Mouse (Mus musculus) spleen, adult 2 months (tissue): ENCODE data around the gene Clcn1. TPM values are rescaled to one million over a fixed set of nuclear protein-coding genes. Genes with fewer than 3 reads are reported as not detected.

Experiments used
- DNase-seq, 2 experiments: peaks; one replicate each; pipeline versions ENCODE4 v3.0.0 to v3.0.0-alpha.2; 2012 to 2021; ENCODE audit warnings: low spot score in 2 of 2, low read depth in 1 of 2
- H3K27ac ChIP-seq: fragments of 200-500 bp; 2 replicates; pipeline ENCODE4 v1.5.1; 2012; ENCODE audit warnings: low read length, inconsistent platforms; ENCODE audit not compliant: insufficient read depth
- H3K27me3 ChIP-seq: fragments of 200-500 bp; 2 replicates; pipeline ENCODE4 v1.6.1; 2012; ENCODE audit warnings: mild to moderate bottlenecking, moderate library complexity, low read length, inconsistent platforms; ENCODE audit not compliant: control insufficient read depth, insufficient read depth
- H3K36me3 ChIP-seq: fragments of 200-500 bp; 2 replicates; pipeline ENCODE4 v1.6.1; 2012; ENCODE audit warnings: mild to moderate bottlenecking, low read length, inconsistent platforms; ENCODE audit not compliant: control insufficient read depth, insufficient read depth
- H3K4me1 ChIP-seq: fragments of 200-500 bp; 2 replicates; pipeline ENCODE4 v1.6.1; 2011; ENCODE audit warnings: inconsistent platforms; ENCODE audit not compliant: control insufficient read depth, insufficient read depth, insufficient read length
- H3K4me3 ChIP-seq: fragments of 200-500 bp; 2 replicates; pipeline ENCODE4 v1.5.1; 2011; ENCODE audit warnings: mild to moderate bottlenecking, inconsistent platforms; ENCODE audit not compliant: insufficient read depth, insufficient read length; ENCODE audit errors: extremely low read depth
- CTCF ChIP-seq: fragments of 200-500 bp; IDR thresholded peaks from 2 replicates; pipeline ENCODE4 v1.5.1; 2011; ENCODE audit warnings: mild to moderate bottlenecking, inconsistent platforms; ENCODE audit not compliant: insufficient read depth, insufficient read length, insufficient replicate concordance; ENCODE audit errors: extremely low read depth
- POLR2A ChIP-seq: fragments of 200-500 bp; IDR thresholded peaks from 2 replicates; pipeline ENCODE4 v1.6.1; 2011; ENCODE audit warnings: low read depth, low read length, inconsistent platforms
- WGBS: fragments of 180-500 bp; shearing (Covaris S2); methylation state at CpG from one replicate; pipeline ENCODE4 v1.1.7; 2018; 5-methylcytosine and 5-hydroxymethylcytosine counted together
- polyA plus RNA-seq: library from polyadenylated mRNA; depleted of rRNA; stranded (reverse); fragments of >200 nt; gene quantifications from 2 replicates; pipeline ENCODE4 v1.2.3, GENCODE M21; 2012

Gene Clcn1
- polyA plus RNA-seq, 1 experiment: 0.18 TPM

DNA sequence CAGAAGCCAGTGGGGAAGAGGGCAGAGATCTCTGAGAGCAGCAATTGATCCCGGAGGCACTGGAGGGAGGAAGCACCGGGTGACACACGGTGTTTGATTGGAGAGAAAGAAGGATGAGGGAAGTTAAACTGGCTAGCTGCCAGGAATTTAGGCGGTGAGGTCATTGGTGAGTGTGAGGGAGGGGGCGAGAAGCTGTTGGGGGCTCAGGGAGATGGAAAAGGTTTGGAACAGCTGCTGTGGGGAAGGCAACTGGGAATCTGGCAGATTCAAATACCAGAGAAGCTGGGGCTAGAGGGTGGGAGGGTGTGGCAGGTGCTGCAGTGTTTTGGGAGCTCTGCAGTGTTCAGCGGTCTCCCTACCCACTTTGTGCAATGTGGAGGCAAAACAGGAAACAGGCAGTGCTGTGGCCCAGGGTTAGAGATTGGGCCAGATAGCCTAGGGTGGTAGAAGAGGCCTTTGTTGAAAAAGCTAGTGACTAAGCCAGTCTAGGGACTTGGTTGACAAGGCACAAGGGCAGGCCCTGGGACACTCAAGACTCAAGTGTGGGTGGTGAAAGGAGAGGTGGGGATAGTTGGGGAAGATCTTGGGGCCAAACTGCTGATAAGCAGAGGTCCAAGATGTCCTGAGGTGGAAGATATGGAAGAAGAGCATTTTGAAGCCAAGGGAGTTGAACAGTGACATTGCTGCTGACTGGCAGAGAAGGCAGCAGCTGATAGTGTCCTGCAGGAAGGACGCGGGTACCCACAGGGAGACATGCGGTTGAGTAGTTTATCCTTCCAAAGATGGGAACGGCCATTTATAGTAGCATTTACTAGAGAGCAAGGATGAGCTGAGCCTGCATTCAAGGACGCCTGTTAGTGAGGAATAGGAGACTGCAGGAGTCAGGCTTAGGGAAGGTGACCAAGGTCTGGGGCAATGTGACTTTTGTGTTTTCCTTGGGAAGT lies 67.9 kb downstream of the Clcn1 start:
- Histone ChIP-seq H3K4me3 (no peak overlapping the region; the same call in 1 of the 2 replicates), H3K36me3 (peaks cover 24% of the 10 kb centered on the region), H3K4me1 (peaks cover 21% of the 10 kb centered on the region; the same call in 1 of the 2 replicates), H3K27me3 (no peaks in the 10 kb centered on the region), H3K27ac (peak overlapping the region; percentile 27; the same call in 1 of the 2 replicates)
- DNase-seq: no peak
- WGBS: 29% methylated on average over 11 of the region's 11 CpGs
- TF ChIP-seq POLR2A (no peak), CTCF (no peak)

GRCm38 (mm10) chr6:42355366-42355765 lies 68.9 kb downstream of the Clcn1 start:
- WGBS: 84% methylated on average over 6 of the region's 6 CpGs
- Histone ChIP-seq H3K36me3 (peaks cover 26% of the 10 kb centered on the region), H3K27ac (no peak overlapping the region), H3K4me1 (peaks cover 21% of the 10 kb centered on the region; the same call in 1 of the 2 replicates), H3K4me3 (no peak overlapping the region), H3K27me3 (no peaks in the 10 kb centered on the region)
- TF ChIP-seq CTCF: no peak
- no peak for DNase-seq

DNA sequence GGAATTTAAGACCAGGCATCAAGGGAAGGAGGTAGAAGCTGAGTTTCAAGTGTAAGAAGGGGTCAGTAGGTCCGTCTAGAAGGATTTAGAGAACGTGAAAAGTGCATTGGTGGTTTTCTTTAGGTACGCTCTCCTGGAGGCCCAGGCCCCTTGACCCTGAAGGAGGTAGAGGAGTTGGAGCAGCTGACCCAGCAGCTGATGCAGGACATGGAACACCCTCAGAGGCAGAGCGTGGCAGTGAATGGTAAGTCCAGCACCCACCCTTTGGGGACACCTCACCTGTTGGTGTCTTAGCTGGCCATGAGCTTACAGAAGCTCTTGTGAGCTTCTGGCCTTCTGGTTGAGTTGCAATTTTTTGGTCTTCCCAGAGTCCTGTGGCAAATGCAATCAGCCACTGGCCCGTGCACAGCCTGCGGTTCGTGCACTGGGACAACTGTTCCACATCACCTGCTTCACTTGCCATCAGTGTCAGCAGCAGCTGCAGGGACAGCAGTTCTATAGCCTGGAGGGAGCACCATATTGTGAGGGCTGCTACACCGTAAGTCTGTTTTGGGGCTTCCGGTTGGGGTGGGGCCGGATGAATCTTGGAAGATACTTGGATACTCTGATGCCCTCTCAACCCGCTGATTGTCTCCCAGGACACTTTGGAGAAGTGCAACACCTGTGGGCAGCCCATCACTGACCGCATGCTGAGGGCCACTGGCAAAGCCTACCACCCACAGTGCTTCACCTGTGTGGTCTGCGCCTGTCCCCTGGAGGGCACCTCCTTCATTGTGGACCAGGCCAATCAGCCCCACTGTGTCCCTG lies 69.5 kb downstream of the Clcn1 start:
- 92% methylated on average over 13 of the region's 13 CpGs for WGBS
- no peak overlapping the region for H3K4me3 ChIP-seq
- TF ChIP-seq CTCF (no peak), POLR2A (no peak)
- H3K27me3 ChIP-seq: no peaks in the 10 kb centered on the region
- H3K27ac ChIP-seq: no peak overlapping the region
- peaks cover 26% of the 10 kb centered on the region for H3K36me3 ChIP-seq
- H3K4me1 ChIP-seq: peaks cover 16% of the 10 kb centered on the region; the same call in 1 of the 2 replicates
- no peak for DNase-seq

DNA sequence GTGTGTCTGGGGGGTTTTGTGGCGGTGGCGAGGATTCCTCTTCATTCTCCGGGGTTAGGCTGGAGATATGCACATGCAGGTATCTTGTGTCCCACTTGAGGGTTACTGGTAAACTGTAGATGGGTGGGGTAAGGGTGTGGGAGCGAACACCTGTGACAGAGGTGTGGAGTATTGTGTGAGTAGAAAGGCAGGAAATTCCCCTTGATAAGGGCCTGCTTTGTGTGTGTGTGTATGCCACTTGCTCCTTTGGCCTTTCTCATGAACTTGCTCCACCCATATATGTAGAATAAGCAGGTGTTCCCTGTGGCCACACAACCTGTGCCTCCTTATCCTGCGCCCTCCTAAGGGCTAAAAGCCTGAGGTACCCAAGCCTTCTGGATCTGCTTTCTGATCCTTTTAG lies 70.4 kb downstream of the Clcn1 start:
- no peaks in the 10 kb centered on the region for H3K27me3 ChIP-seq
- 93% methylated on average over 5 of the region's 5 CpGs for WGBS
- DNase-seq: no peak
- H3K4me1 ChIP-seq: peaks cover 11% of the 10 kb centered on the region; the same call in 1 of the 2 replicates
- no peak overlapping the region for H3K4me3 ChIP-seq
- TF ChIP-seq POLR2A (no peak), CTCF (no peak)
- H3K36me3 ChIP-seq: peaks cover 28% of the 10 kb centered on the region
- H3K27ac ChIP-seq: no peak overlapping the region

- Histone ChIP-seq H3K36me3 (peaks cover 28% of the 10 kb centered on the region), H3K27me3 (no peaks in the 10 kb centered on the region), H3K27ac (no peak overlapping the region), H3K4me3 (no peak overlapping the region), H3K4me1 (peaks cover 9% of the 10 kb centered on the region; the same call in 1 of the 2 replicates)
- WGBS: 89% methylated on average over 6 of the region's 6 CpGs
- DNase-seq: no peak
- TF ChIP-seq CTCF (no peak), POLR2A (no peak)
Observed at GRCm38 (mm10) chr6:42357901-42358300, 71.4 kb downstream of the Clcn1 start.

GRCm38 (mm10) chr6:42358901-42359300 lies 72.4 kb downstream of the Clcn1 start:
- TF ChIP-seq CTCF (no peak), POLR2A (no peak)
- peaks cover 28% of the 10 kb centered on the region for H3K36me3 ChIP-seq
- H3K4me3 ChIP-seq: no peak overlapping the region
- H3K27ac ChIP-seq: no peak overlapping the region
- WGBS: 88% methylated on average over 12 of the region's 12 CpGs
- DNase-seq: no peak
- H3K27me3 ChIP-seq: no peaks in the 10 kb centered on the region
- peaks cover 2% of the 10 kb centered on the region; the same call in 1 of the 2 replicates for H3K4me1 ChIP-seq
